Mouse (Mus musculus) cerebellum, adult 2 months (tissue): ENCODE measurements at regions not wholly inside any gene's neighbourhood (a gene's known extent, or its start where the extent isn't known, plus 50 kb on each side); places are given as distances from the start of the nearest gene placed in this dataset.

Source experiments
- CTCF ChIP-seq: fragments of 200-500 bp; IDR thresholded peaks from 2 replicates; pipeline ENCODE4 v1.5.1; 2011; ENCODE audit warnings: low read depth, mild to moderate bottlenecking, control low read depth, low read length, moderate library complexity, borderline replicate concordance; ENCODE audit not compliant: insufficient read depth
- POLR2A ChIP-seq: fragments of 200-500 bp; IDR thresholded peaks from 2 replicates; pipeline ENCODE4 v1.6.1; 2011; ENCODE audit warnings: low read length, control low read depth, borderline replicate concordance; ENCODE audit not compliant: insufficient read depth

DNA sequence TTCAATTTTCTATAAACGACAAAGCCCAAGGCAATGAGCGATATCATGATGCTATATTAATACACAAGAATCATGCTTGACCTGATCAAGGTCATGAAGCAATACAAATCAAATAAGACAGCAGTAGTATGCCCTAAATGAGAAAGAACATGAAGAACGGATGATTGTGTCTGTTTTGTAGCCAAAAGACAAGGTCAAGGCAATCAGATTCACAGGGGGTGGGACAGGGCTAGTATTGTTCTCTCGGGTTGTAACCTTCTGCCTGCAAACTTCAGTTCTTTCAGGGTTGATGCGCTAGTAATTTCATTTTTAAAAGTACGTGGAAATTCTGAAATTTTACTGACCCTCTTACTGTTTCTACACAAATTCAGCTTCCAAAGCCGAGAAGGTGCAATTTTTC lies 206.7 kb downstream of the Arl4a start:
- TF ChIP-seq CTCF (no peak), POLR2A (no peak)
